Mouse (Mus musculus) left cerebral cortex, postnatal 14 days (tissue): ENCODE measurements at regions not wholly inside any gene's neighbourhood (a gene's known extent, or its start where the extent isn't known, plus 50 kb on each side); places are given as distances from the start of the nearest gene placed in this dataset.
"Not testable (repeated sequence)": the region's sequence is repeated elsewhere in the genome, so short reads cannot be mapped to it uniquely, and the experiment has no call there.

Experiments used
- DNase-seq, 2 experiments: peaks; one replicate each; pipeline ENCODE4 v3.0.0; 2021 to 2022; ENCODE audit warnings: low spot score in 2 of 2, mixed read lengths in 1 of 2
- intact Hi-C: fragments of 180-260 bp; cut with DNase I; formaldehyde crosslinking; loops from one replicate; pipeline ENCODE4 v1.15.1; 2025

GRCm38 (mm10) chr13:3216070-3216469 lies 321.8 kb upstream of the Gdi2 start:
- DNase-seq: peak; percentile 4 to 35
- intact Hi-C loops: not testable (repeated sequence)

- intact Hi-C loops: not testable (repeated sequence)
- peak in 1 of 2 experiments; percentile 5 for DNase-seq
Measured at GRCm38 (mm10) chr13:3221005-3221621, 316.8 kb upstream of the Gdi2 start.

DNA sequence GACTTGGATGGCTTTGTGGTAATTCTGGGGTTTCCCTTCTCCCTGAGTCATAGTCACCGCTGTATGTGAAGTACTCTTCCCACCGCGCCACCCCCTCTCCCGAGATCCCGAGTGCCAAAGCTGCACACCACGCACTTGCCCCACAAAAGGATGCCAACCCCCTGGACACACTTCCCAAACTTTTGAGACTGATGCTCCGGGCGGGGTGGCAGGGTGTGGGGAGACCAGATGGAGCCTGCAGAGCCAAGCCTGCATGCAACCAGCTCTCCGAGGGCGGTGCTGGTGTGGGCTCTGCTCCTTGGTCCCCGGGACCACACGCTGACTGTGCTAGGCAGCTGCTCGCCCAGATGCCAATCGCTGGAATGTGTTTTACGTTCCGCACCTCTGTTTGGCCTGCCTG lies 316.2 kb upstream of the Gdi2 start:
- no peak for DNase-seq
- intact Hi-C loops: no loop called here

DNA sequence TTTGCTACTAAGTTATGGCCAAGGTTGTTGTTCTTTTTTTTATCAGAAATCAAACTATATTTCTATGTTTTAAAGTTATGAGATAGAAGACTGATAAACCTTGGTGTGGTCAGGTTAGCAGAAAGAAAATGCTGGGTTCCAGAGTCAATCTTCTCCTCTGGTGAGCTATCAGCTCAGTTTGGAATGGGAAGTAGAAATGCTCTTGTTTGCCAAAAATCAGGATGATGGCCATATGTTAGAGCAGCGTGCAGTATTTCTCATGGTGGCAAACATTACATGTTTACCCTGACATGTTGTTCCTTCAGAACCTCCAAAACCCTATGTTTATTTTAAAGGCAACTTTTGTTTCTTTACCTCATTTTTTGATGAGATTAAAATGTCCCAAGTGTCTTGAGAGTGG lies 279.5 kb upstream of the Gdi2 start:
- no peak for DNase-seq
- intact Hi-C loops: no loop called here

GRCm38 (mm10) chr13:3276130-3276529 lies 261.7 kb upstream of the Gdi2 start:
- intact Hi-C loops: not testable (repeated sequence)

More at GRCm38 (mm10) chr13:3276130-3276529, 261.7 kb upstream of the Gdi2 start:
- DNase-seq: not testable (repeated sequence)
